Mouse (Mus musculus) limb, embryonic 14.5 days (tissue): ENCODE measurements at regions not wholly inside any gene's neighbourhood (a gene's known extent, or its start where the extent isn't known, plus 50 kb on each side); places are given as distances from the start of the nearest gene placed in this dataset.

Experiments used
- ATAC-seq: fragments of 200-750 bp; cut with Nextera tagmentation; 2 replicates; pipeline ENCODE4 v1.8.0; 2017; ENCODE audit warnings: low read depth, moderate number of reproducible peaks, moderate TSS enrichment; ENCODE audit not compliant: low FRiP score
- DNase-seq: peaks from one replicate; pipeline ENCODE4 v3.0.0-alpha.2; 2015; ENCODE audit warnings: low spot score
- H3K27ac ChIP-seq: fragments of 300-500 bp; sonication (generic); replicated peaks from 2 replicates; pipeline ENCODE4 v1.5.1; 2014; ENCODE audit warnings: low read depth, mild to moderate bottlenecking, low read length, moderate library complexity, mixed read lengths
- H3K27me3 ChIP-seq: fragments of 300-500 bp; sonication (generic); 2 replicates; pipeline ENCODE4 v1.6.1; 2014; ENCODE audit warnings: low read length, mixed read lengths; ENCODE audit not compliant: control insufficient read depth, insufficient read depth
- H3K36me3 ChIP-seq: fragments of 300-500 bp; sonication (generic); 2 replicates; pipeline ENCODE4 v1.6.1; 2014; ENCODE audit warnings: mild to moderate bottlenecking, low read length, moderate library complexity, mixed read lengths; ENCODE audit not compliant: control insufficient read depth, insufficient read depth
- H3K4me1 ChIP-seq: fragments of 300-500 bp; sonication (generic); 2 replicates; pipeline ENCODE4 v1.6.1; 2014; ENCODE audit warnings: antibody characterized with exemption, low read length, mixed read lengths; ENCODE audit not compliant: control insufficient read depth, insufficient read depth
- H3K4me2 ChIP-seq: fragments of 300-500 bp; sonication (generic); replicated peaks from 2 replicates; pipeline ENCODE4 v1.6.1; 2014; ENCODE audit warnings: low read depth, mild to moderate bottlenecking, low read length, moderate library complexity; ENCODE audit not compliant: severe bottlenecking
- H3K4me3 ChIP-seq: fragments of 300-500 bp; sonication (generic); replicated peaks from 2 replicates; pipeline ENCODE4 v1.5.1; 2014; ENCODE audit warnings: low read length
- H3K9ac ChIP-seq: fragments of 300-500 bp; sonication (generic); 2 replicates; pipeline ENCODE4 v1.6.1; 2014; ENCODE audit warnings: mild to moderate bottlenecking, low read depth, low read length, moderate library complexity; ENCODE audit not compliant: severe bottlenecking
- H3K9me3 ChIP-seq: fragments of 300-500 bp; sonication (generic); 2 replicates; pipeline ENCODE4 v1.6.1; 2016; ENCODE audit warnings: low read length; ENCODE audit not compliant: control insufficient read depth
- POLR2A ChIP-seq: fragments of 200-500 bp; IDR thresholded peaks from 2 replicates; pipeline ENCODE4 v1.8.0; 2012; ENCODE audit warnings: inconsistent platforms, mild to moderate bottlenecking, moderate library complexity, borderline replicate concordance; ENCODE audit not compliant: insufficient read depth, insufficient read length; ENCODE audit errors: extremely low read depth
- WGBS: fragments of 180-500 bp; shearing (Covaris S2); extraction: QIAGEN DNeasy Blood & Tissue Kit; methylation state at CpG from one replicate; pipeline ENCODE4 v1.1.7; 2014; 5-methylcytosine and 5-hydroxymethylcytosine counted together

DNA sequence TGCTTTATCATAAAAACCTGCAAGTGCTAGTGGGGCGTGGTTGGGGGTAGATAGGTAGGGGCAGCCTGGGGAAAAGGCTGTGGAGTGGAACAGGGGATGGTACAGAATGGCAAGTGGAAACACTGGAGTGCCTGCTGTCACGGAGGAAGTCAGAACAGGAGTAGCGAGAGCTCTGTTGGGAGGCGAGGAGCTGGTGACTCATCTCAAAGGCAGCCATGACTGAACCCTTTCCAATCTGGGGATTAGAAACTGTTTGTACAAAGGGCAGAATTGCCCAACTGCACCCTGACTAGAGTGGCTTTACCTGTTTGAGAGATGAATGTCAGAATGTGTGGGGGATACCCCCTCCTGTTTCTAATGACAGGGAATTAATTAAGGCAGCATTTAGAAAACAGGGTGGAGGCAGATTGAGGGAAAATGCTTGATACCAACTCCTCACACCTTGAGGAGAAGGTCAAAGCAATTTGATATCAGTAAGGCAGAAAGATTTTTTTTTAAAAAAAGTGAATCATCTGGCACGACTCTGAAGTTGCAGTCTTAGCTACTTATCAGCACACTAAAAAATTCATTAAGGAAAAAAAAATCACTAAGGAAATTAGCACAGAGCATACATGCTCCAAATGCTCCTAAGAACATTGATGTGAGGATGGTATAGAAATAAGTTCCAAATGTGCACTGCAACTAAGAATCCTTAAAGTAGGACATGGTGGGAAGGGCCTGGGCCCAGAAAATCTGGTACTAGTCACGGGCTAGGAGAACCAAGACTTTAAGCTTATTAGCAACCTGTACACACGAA lies 54.7 kb upstream of the Usp25 start:
- no peak for TF ChIP-seq POLR2A
- 63% methylated on average over 7 of the region's 7 CpGs for WGBS
- ATAC-seq, result no peak

DNA sequence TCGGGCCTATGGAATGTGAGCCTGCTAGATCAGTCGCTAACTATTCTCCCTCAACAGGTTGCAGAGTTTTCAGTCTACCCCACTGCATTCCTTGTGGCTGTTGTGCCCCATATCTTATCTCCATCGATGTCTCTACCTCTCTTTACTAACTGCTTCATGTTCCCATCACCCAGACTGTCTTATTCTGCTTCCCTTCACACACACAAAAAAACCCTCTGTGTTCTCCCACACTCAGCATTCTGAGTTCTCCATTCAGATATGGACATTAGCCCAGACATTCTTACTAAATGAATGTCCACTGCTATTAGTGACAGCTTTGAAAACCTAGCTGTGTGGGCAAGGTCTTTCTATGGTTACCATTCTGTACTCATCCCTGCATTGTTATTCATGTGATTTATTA lies 56.0 kb upstream of the Usp25 start:
- no peaks in the 10 kb centered on the region for H3K9me3 ChIP-seq
- no peaks in the 10 kb centered on the region for H3K4me1 ChIP-seq
- no peak overlapping the region for H3K4me3 ChIP-seq
- no peaks in the 10 kb centered on the region for H3K27me3 ChIP-seq
- H3K4me2 ChIP-seq, result no peak overlapping the region
- no peak for ATAC-seq
- no peak for TF ChIP-seq POLR2A
- DNase-seq, result no peak
- no peak overlapping the region for H3K9ac ChIP-seq
- H3K27ac ChIP-seq, result no peak overlapping the region
- WGBS, result 72% methylated on average over 3 of the region's 3 CpGs
- H3K36me3 ChIP-seq, result no peaks in the 10 kb centered on the region

More for the DNA sequence above, 54.7 kb upstream of the Usp25 start:
- peak; percentile 46 for DNase-seq
- H3K36me3 ChIP-seq, result no peaks in the 10 kb centered on the region
- no peak overlapping the region for H3K4me3 ChIP-seq
- no peak overlapping the region for H3K9ac ChIP-seq
- H3K4me2 ChIP-seq, result no peak overlapping the region
- no peaks in the 10 kb centered on the region for H3K9me3 ChIP-seq
- no peaks in the 10 kb centered on the region for H3K4me1 ChIP-seq
- H3K27ac ChIP-seq, result no peak overlapping the region
- H3K27me3 ChIP-seq, result no peaks in the 10 kb centered on the region

DNA sequence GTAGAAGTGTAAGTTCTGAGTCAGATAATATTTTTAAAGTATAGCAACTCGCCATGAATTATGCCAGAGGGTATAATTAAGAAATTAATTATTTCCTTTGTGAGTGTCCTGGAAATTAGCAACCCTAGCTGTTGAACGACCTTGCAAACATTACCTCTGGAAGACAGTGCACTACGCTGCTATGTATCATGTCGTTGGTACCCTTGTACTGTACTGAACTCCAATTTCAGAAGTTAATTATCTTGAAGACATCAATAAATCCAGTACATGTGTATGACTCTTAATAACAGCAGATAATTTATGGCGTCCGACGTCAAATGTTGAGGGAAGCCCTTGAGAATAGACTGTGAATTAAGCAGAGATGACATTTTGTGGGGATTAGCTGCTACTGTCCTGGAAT lies 56.4 kb upstream of the Usp25 start:
- no peak overlapping the region for H3K27ac ChIP-seq
- no peak for ATAC-seq
- no peaks in the 10 kb centered on the region for H3K4me1 ChIP-seq
- no peak for DNase-seq
- 74% methylated on average over 7 of the region's 7 CpGs for WGBS
- no peak overlapping the region for H3K9ac ChIP-seq
- H3K4me3 ChIP-seq, result no peak overlapping the region
- H3K36me3 ChIP-seq, result no peaks in the 10 kb centered on the region
- H3K9me3 ChIP-seq, result no peaks in the 10 kb centered on the region
- TF ChIP-seq POLR2A, result no peak
- H3K4me2 ChIP-seq, result no peak overlapping the region
- H3K27me3 ChIP-seq, result no peaks in the 10 kb centered on the region

DNA sequence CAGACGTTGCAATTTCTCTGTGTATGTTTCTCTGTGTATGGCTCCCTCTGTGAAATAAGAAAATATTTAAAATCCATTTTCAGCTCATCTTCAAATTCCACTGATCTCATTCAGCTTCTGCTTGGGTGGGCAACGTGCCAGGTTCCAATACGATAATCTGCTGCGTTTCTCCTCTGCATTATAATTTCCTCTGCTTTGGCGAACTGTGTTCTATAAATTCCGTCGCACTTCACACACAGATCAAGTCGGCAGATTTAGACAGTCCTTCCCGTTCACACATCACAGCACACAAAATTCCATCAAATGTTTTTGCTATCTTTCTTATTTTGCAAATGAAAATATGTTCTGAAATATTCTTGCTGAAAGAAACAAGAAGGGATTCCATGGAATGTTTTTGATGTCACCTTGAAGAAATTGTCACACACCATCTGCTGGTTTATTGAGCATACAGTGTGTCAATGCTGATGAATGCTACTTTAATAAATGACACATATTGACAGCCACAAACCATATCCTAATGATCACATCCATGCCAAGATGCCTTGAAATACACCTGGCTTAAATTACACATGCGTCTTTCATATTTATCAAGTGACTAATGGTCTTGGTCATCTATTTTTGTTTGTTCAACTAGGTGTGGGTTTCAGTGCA lies 62.5 kb upstream of the Usp25 start:
- H3K4me3 ChIP-seq, result no peak overlapping the region
- H3K27me3 ChIP-seq, result no peaks in the 10 kb centered on the region
- 82% methylated on average over 10 of the region's 10 CpGs for WGBS
- no peak overlapping the region for H3K9ac ChIP-seq
- DNase-seq (no peak), ATAC-seq (no peak)
- no peaks in the 10 kb centered on the region for H3K36me3 ChIP-seq
- no peaks in the 10 kb centered on the region for H3K9me3 ChIP-seq
- no peaks in the 10 kb centered on the region for H3K4me1 ChIP-seq
- no peak overlapping the region for H3K27ac ChIP-seq
- no peak overlapping the region for H3K4me2 ChIP-seq
- no peak for TF ChIP-seq POLR2A

DNA sequence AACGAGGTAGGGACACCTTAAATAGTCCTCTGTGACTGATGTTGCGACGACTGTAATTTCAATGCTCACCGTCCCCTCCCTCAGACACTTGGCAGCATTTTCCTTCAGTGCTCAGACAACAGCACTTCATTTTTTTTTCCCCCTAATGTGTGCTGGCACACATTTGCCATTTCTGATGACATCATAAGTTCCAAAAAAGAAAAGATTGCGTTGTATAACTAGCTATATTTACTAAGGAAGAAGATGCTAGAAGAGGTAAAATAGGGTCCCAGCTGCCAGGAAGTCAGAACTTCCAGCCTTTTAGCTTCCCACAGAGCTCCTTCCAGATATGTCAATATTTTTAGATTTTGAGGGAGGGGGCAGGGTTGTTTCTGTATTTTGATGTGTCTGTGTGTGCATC lies 66.5 kb upstream of the Usp25 start:
- DNase-seq (no peak), ATAC-seq (no peak)
- no peak overlapping the region for H3K4me3 ChIP-seq
- no peak overlapping the region for H3K4me2 ChIP-seq
- no peaks in the 10 kb centered on the region for H3K36me3 ChIP-seq
- no peaks in the 10 kb centered on the region for H3K27me3 ChIP-seq
- H3K9ac ChIP-seq, result no peak overlapping the region
- WGBS, result 67% methylated on average over 5 of the region's 5 CpGs
- no peaks in the 10 kb centered on the region for H3K4me1 ChIP-seq
- no peak overlapping the region for H3K27ac ChIP-seq
- no peak for TF ChIP-seq POLR2A
- no peaks in the 10 kb centered on the region for H3K9me3 ChIP-seq
